Mouse (Mus musculus) left cerebral cortex, adult 9 months (tissue): Measurements from ENCODE around the gene Mt4.
"Not testable (repeated sequence)": the region's sequence is repeated elsewhere in the genome, so short reads cannot be mapped to it uniquely, and the experiment has no call there.

Experiments
- DNase-seq, 2 experiments: peaks; one replicate each; pipeline ENCODE4 v3.0.0; 2022; ENCODE audit warnings: low spot score in 2 of 2

Mt4 gene

DNA sequence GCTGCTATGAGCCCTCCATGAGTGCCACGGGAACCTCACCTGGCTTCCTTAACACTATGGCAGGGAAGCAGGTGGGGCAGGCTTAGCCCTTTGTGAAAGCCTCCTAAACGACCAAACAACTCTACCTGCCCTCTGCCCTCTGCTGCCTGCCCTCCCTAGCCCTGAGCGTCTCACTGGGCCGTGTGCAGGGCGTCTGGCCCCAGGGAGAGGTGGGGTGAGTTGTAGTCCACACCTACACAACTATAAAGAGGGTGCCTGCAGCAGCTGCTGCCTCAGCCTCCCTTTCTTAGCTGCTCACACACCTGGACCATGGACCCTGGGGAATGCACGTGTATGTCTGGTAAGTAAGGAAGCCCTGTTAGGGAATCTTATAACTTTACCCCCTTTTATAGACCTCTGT, at the start of gene Mt4:
Gene Mt4, plus strand, starts transcription at position 265 of the 400 bp plus-strand sequence.
- no peak for DNase-seq

DNA sequence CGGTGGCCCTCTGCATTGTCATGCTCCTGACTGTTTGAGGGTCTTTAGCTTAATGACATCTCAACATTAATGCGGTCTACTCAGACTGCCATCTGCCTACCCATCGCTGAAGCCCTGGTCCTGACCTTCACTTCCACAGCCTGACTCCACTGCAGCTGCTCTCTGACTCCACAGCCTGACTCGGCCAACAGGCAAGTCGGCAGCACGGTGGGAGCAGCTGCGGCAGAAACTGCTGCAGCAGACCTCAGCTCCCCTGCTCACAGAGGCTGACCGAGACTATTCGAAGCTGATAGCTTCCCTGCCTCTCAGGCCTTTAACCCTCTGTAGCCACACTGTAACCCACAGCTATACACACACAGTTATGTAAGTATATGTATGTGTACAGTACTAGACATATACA, 49.0 kb upstream of the Mt4 start:
- no peak for DNase-seq

DNA sequence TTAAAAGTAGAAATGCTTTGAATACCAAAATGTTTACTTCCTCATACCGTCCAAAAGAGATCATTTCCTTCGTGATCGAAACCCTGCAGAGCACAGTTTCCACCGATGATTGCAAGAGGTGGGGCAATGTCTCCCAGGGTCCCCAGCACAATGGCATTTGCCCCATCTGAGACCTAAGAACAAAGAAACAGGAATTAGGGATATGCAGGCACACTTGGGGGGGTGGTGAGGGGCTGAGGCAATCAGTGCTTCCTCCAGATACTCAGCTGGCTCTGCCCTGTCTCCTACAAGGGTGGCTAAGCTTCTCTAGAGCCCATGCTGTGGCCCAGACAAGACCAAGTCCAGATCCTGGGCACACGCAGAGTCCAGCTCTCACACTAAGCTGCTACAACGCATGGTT, 47.3 kb upstream of the Mt4 start:
- DNase-seq: no peak

DNA sequence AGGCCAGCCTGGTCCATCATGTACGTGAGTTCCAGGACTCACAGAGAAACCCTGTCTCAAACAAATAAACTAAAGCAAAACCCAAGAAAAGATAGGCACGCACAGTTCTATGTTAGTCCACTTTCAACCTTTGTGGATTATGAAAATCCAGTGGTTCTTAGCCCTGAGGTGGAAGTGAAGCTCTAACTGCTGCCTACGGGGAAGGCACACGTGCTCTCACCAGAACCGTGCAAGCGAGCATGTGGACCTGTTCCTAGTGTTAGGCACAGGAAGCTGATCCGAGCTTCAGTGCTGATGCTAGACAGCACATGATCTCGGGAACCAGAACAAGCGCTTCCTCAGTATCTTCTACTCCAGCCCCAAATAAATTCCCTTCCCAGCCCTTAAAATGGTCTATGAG, 44.1 kb upstream of the Mt4 start:
- DNase-seq: no peak

DNA sequence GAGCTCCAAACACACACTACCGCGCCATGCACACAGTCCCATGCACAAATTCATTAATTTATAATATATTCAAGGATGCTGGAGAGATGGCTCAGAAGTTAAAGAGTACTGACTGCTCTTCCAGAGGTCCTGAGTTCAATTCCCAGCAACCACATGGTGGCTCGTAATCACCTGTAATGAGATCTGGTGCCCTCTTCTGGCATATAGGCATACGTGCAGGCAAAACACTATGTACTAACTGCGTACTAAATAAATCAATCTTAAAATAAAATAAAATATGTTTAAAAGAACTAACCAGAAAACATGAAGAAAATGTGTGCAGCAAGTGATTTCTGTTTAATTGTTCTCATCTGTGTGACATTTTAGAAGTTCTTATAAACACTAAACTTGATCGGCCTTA, 42.7 kb upstream of the Mt4 start:
- DNase-seq: no peak

DNA sequence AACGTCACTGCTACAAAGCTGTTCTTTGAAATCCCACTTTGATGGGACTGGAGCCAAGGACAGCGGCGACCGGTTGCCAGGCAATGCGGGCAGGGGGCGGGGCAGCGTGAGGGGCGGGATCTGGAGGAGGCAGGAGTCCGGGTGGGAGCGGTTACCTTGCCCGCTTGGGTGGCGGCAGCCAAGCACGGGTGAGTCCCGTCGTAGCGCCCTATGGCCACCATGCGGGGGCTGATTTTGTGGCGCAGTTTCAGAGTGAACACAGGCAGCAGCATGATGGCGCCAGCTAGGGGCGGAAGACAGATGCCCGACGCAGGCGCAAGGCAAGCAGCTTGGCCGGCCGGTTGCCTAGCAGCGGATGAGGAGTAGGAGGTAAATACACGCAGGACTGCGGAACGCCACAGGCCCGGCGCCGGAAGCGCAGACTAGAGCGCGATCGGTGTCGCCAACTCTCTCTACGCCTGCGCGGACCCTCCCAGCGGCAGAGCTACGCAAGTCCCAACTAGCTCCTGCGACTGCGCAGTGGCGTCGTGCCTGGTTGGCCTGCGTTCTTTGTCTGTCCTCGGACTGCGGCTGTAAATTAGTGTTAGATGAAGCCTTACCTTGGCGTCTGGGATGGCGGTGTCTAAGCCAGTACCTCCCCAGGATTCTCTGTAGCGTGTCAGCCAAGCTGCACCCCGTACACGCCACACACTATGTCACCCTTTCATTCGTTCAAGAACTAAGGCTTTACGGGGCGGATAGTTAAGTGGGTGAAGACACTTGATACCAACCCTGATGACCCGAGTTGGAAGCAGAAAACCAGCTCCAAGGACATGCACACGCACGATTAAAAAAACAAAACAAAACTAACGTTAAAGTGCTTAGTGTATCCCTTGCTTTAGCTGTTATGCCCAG, 38.7 kb upstream of the Mt4 start, which contains the start of gene Bbs2:
Gene Bbs2, minus strand, starts transcription at position 848 of the 894 bp plus-strand sequence.
- DNase-seq: peak; percentile 99

DNA sequence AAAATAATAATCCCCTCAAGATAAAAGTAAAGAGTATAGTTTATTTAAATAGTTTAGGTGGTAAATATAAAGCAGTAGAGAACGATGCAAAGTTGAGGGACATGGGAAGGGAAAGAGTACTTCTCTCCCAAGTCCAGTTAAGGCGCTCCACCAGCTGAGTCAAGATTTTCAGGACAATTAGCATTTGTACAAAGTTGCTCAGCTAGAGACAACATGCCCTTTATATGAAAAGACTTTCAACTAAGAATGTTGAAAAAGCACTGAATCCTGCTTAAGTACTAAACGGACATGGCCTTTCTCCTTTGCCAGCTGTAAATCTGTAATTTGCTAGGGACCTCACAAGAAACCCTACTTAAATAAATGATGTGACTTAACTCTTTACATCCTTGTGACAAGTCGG, 38.0 kb upstream of the Mt4 start:
- no peak for DNase-seq

DNA sequence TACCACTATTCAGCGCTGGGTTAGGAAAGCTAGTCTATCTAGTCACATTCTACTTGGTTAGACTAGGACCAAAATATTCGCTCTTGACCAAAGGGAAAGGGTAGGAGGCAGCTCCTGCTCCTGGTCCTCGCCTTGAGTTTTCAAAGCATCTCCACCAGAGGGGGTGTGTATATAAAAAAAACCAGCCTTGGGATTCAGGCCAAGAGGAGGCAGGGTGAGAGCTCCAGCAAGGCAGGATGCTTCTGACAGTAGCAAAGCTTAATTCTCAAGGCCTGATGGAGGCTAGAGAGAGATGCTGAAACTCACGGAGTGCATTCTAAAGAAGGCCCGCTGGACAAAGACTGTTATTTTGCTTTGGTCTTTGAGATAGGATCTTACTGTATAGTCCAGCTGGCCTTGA, 32.9 kb upstream of the Mt4 start:
- DNase-seq: peak in 1 of 2 experiments; percentile 54

DNA sequence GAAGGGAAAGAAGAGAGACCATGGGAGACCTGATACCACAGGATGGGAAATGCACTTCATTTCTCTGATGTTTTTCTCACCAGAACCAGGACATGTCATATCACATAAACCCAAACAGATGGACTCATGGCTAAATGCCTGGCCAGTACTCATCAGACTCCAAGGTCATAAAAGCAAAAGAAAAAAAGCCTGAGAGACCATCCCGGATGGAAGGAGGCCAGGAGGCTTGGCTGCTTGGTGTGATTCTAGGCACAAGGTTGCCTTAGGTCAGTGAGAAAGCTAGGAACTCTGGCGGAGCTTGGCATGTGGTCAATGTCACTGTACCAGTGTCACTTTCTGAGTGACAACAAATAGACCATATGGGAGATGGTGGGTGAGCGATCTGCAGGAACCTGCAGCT, 29.1 kb upstream of the Mt4 start:
- no peak for DNase-seq

DNA sequence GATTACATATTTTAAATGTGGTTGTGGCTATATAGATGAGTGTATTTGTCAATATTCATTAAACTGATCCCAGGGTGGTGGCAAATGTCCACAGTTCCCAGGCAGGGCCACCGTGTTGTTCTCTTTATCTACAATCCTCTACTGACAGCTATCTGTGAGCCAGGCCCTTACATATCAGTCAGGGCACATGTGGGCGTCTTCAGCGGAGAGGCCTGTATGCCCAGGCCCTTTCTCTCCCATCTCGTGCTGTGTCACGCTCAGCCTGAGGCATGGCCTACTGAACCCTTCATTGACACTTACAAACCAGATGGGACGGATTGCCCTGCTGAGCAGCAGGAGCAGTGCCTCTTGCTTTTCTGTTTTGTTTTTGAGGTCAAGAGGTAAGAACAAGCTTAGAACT, 27.6 kb upstream of the Mt4 start:
- DNase-seq: no peak

DNA sequence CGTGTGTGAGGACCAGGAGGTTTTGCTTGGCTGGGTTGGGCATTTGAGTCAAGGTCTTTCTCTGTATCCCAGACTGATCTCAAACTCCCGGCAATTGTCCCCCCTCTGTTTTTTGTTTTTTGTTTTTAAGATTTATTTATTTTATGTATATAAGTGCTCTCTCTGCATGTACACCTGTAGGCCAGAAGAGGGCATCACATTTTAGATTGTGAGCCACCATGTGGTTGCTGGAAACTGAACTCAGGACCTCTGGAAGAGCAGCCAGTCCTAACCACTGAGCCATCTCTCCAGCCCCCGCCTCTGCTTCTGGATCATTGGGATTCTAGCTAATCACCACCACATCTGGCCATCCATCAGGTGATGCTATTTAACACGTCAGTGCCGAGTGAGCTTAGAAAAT, 27.2 kb upstream of the Mt4 start:
- no peak for DNase-seq

DNA sequence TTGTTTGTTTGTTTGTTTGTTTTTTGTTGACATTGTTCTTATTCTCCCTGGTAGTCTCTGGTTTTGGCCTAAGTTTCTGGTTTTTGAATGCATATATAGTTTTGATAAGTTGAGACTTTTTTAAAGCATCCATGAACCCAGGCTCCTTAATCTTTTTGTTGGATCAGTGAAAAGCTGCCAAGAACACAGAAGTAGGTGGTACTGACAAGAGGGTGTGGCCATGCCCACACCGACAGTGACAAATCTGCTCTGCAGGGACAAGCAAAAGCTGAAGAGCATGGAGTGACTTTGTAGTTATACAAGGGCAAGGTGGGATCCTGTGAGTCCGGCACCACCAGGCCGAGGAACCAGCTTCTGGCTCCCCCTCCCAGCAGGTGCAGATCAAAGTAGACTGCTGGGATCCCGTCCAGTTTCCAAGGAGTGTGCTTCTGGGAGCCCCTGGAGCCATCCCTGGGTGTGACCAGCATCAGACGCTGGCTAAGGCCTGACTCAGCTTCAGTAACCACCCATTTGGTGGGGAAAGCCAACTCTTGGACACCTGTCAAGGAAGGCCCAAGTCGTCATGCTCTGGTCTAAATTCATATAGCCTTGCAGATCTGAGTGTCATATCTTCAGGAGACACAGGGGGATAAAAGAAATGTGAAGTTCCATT, 26.3 kb upstream of the Mt4 start:
- no peak for DNase-seq

DNA sequence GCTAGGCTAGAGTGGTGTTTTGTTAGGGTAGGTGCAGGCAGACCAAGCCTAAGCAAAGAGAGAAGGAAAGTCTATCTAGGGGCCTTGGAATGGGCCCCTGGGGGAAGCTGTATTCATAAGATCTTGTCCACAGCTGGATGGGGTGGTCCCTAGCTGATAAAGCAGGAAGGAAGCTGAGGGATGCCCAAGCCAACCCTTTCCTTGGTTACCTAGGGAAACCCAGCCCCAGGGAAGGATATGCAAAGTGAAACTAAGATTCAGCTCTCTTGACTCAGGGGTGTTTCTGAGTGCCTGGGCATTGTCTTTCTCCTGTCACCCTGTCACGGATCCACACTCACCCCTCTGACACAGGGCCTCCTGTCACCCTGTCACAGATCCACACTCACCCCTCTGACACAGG, 23.6 kb upstream of the Mt4 start:
- no peak for DNase-seq

DNA sequence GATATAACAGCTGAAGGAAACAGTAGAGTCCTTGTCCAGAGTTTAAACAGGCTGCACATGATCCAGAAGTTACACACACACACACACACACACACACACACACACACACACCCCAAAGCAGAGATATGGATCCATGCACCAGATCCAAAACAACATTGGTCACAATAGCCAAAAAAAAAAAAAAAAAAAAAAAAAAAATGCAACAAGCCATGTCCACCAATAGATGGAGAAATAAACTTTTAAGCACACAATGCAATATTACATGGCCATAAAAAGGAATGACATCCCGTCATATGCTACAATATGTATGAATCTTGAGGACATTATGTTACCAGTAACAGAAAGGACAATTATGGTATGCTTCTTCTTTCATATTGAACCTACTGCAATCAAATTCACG, 23.0 kb upstream of the Mt4 start:
- no peak for DNase-seq

DNA sequence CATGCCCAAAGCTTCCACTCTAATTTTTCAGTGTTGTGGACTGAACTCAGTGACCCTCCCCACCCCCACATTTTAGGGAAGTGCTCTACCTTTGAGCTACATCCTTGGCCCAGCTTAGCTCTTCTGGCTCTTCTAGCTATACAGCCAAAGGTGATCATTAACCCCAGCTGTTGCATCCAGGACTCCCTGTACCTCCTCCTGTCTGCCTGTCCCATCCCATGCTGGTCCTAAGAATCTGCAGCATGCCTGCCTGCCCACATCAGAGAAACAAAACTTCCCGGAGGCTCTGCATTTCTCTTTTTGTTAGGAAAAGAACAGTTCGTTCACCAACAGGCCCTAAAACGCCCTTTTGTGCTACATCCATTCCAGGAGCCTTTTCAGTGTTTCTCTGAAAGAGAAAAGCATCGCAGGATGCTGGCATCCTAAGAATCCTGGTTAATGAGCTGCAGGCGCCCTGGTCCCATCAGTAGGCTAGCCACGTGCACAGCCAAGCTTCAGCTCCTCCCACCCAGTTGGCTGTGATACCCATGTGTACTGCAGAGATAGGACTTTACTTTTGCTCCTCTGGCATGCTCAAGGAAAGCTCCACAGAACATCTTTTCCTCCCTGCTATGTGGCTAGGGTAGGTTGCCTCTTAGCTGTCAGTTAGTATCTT, 18.1 kb upstream of the Mt4 start:
- DNase-seq: peak; percentile 33 to 69

DNA sequence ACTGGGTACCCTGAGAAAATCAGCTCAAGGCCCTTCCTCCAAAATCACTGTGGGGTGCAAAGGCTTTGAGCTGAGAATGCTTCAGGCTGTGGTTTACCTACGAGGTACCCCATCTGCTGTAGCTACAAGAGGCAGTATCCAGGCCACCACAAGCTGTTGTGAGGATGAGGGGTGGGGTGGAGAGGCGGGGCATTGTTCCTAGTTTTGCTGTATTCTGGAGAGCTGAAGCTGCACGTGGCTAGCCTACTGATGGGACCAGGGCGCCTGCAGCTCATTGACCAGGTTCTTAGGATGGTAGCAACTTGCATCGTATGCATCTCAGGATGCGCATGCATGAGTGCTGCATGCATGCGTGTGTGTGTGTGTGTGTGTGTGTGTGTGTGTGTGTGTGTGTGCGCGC, 15.4 kb upstream of the Mt4 start:
- DNase-seq: no peak

DNA sequence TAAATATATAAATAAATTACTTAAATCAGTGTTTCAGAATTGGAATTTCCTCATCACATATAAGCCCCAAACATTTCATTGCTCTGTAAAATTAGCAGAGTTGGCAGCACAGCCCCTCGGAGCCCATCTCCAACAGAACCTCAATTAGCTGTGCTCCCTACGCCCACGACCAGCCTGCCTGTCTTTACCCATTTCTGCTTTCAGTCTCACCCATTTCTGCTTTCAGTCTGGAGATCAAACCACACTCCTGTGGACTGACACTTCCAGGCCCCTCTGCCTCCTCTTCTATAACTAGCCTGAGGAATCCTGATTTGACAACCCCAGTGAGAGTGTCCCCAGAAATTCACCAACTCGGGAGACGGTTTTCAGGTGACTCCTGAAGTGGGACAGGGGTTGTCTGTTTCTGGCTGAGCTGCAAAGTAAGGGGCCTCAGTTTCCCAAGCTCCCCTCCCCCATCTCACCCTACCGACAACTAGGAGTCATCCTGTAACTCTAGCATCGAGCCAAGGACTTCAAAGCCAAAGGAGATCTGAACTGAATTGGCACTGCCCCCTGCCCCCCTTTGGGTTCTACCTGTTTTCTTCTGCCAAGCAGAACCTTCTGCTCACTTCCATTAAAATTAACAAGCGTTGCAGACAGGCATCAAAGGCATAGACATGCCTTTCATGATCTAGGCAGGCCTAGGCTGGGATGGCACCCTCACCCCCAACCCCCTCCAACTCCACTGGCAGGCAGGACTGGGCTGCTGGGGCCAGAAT, 14.1 kb upstream of the Mt4 start:
- no peak for DNase-seq

DNA sequence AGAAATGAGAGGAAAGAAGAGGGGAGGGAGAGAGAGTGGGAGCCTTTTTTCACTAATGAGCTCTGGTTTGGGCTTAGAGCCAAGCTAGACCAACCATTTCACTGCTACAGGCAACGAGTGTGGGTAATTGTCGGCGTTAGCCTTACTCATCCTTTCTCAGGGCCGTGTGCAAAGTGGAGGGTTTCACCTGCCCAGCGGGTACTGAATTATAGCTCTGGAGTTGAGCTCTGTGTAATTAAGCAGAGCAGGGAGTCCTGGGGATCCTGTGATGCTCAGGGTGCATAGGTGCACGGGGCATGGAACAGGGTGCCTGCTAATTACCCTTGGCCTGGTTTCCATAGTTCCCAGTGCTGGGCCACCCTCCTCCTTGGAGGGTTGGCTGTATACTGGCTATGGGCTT, 9.3 kb upstream of the Mt4 start:
- DNase-seq: no peak

DNA sequence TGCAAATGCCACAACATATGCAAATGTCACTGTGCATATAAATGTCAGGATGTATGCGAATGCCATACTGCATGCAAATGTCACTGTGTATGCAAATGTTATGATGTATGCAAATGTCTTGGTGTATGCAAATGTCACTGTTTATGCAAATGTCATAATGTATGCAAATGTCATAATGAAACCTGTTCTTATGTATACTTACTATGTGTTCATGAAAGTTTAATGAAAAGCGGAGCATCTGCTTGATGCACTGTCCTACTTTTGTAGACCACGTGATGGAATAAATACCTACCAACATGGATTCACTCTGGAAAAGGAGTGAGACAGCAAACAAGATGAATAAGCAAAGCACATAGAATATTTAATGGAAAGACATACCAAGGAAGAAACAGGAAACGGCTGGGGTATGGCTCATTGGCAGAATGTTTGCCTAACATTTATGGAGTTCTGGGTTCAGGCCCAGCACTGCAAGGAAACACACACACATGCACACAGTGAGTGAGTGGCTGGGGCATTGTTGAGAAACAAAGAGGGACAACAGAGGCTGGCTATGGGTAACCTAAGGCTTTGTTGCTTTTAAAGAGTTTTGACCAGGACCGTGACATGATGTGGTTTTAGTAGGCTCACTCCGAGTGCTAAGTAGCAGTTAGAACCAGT, 7.7 kb upstream of the Mt4 start:
- no peak for DNase-seq

DNA sequence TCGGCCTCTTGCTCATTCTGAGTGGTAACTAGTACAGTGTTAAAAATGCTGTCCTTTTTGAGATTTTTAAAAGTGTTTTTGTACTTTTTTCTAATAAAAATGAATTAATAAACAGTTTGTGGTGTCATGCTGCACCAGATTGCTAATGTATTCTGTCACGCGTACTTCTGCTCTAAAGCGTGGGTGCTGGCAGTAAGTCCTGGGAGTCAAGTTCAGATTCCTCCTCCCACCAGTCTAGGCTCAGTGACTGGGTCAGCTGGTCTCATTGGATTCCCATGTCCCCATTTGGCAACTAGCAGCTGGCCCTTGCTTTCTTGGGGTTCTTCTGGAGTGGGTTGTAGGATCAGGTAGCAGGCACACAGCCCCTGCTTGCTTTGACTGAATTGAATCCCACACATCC, 6.9 kb upstream of the Mt4 start:
- DNase-seq: no peak

DNA sequence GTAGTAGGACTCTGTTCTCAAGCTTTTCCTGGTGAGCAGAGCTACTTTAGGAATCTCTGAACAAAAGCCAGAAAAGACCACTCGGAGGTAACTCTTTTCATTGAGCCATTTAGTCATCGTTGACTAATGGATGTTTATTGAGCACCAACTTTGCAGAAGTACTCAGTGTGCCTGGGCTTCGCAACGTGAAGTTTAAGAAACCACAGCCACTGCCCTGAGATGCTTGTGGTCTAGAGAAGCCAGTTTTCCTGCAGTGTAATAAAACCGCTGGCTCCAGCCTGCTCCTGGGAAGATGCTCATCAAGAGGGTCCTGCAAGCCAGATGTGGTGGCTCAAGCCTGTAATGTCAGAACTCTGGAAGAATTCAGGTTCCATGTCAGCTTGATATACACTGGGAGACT, 4.9 kb upstream of the Mt4 start:
- no peak for DNase-seq

DNA sequence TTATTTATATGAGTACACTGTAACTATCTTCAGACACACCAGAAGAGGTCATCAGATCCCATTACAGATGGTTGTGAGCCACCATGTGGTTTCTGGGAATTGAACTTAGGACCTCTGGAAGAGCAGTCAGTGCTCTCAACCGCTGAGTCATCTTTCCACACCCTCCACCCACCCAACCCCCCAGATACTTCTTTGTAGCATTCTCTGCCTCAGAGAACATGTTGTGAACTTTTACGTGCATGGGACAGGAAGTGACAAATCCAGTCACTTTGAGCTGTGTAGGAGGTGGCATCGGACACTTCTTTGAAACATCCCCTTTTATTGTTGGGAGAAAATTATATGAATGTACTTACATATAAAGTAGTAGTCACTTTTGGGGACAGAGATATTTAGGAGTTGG, 2.4 kb upstream of the Mt4 start:
- not testable (repeated sequence) for DNase-seq
